Mouse (Mus musculus) ovary, adult 18-20 months (tissue): Measurements from ENCODE around the gene Olfr448.
A peak's percentile ranks its signal among the peaks of the same experiment; 100 is the strongest.

ENCODE experiments used
- DNase-seq: peaks from one replicate; pipeline ENCODE4 v3.0.0; 2022; ENCODE audit warnings: low spot score, mixed read lengths

Olfr448 gene

GRCm38 (mm10) chr6:42890141-42890540 is at the start of gene Olfr448:
Gene Olfr448 (plus strand): TSS chr6:42890441.
- no peak for DNase-seq

- DNase-seq = no peak
Measured at GRCm38 (mm10) chr6:42860222-42860819, 29.9 kb upstream of the Olfr448 start.

- DNase-seq = no peak
Measured at GRCm38 (mm10) chr6:42869695-42870094, 20.5 kb upstream of the Olfr448 start.

GRCm38 (mm10) chr6:42876323-42876722 is 13.9 kb upstream of the Olfr448 start:
- no peak for DNase-seq

- peak; percentile 38 for DNase-seq
Measured at GRCm38 (mm10) chr6:42900345-42900744, 10.1 kb downstream of the Olfr448 start.

GRCm38 (mm10) chr6:42908578-42908977 is 18.3 kb downstream of the Olfr448 start, which contains the start of gene Olfr447:
Gene Olfr447 (plus strand): TSS chr6:42908878.
- DNase-seq = no peak

- no peak for DNase-seq
Measured at GRCm38 (mm10) chr6:42921077-42921476, 30.8 kb downstream of the Olfr448 start, which contains the start of gene Olfr446. Gene Olfr446 (plus strand): TSS chr6:42921377.
